Mouse (Mus musculus): ENCODE measurements around the gene Sept9.

DNA sequence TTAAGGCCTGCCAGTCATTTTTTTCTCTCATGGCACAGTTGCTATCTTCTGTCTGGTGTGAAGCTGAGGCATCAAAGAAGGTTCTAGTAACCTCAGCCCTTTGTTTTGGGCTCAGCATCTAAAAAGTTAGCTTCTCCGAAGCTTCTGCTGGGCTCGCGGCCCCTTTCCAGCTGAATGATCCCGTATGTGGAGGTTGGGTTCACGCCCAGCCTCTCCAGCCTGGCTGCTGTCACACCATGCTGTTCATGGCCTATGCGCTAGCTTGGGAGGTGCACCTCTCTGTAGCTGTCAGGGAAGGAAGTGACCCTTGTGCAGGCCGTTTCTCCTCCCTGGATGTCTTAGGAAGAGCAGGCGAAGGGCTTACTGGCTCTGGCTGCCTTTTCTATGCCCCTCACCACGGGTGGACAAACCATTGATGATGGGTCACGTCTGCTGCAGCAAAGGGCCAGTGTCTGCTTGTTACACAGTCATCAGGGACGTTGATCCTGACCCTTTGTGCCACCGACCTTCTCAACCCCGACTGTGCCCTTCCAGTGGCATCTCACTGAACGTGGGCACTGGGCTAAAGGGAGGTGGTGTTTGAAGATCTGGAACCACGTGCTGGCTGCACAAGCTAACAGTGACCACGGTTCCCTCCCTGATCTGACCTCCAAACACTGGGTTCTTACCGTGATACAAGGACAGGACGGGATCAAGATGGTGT lies 50.0 kb downstream of the Sept9 start:
- TF ChIP-seq CTCF (IDR thresholded peaks at IDR 0.05; ENCODE audit: low read depth), result no peak
- no peak for TF ChIP-seq EP300 (IDR thresholded peaks at IDR 0.05; ENCODE audit: low read depth)
